Mouse (Mus musculus): ENCODE data around the gene Agbl2. TPM values are rescaled to one million over a fixed set of nuclear protein-coding genes. Genes with fewer than 3 reads are reported as not detected.

Gene Agbl2
- total RNA-seq, 2 experiments from 2014 or later = 0.51 to 0.58 TPM

GRCm38 (mm10) chr2:90848331-90848730 lies 65.8 kb downstream of the Agbl2 start:
- intact Hi-C loops (cut with DNase I; ENCODE audit: low total_unique reads) = no loop called here
- no peak for DNase-seq

GRCm38 (mm10) chr2:90850401-90850800 lies 67.9 kb downstream of the Agbl2 start:
- DNase-seq = no peak
- intact Hi-C loops (cut with DNase I; ENCODE audit: low total_unique reads) = no loop called here

DNA sequence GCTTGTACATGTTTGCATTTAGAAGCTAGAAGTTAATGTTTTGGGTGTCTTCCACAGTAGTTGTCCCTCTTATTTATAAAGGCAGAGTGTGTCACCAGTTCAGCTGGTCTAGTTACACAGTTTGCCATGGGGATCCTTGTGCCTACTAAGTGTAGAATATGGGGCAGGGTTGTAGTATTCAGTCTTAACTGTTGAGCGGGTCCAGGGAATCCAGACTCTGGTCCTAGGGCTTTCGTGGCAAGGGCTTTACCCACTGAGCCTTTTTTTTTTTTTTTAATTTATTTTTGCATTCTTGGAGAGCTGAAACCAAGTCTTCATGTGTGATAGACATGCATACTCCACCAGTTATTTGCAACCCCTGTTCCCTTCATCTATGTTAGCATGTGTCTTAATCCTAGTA lies 79.0 kb downstream of the Agbl2 start:
- no peak for DNase-seq
- intact Hi-C loops (cut with DNase I; ENCODE audit: low total_unique reads) = no loop called here

DNA sequence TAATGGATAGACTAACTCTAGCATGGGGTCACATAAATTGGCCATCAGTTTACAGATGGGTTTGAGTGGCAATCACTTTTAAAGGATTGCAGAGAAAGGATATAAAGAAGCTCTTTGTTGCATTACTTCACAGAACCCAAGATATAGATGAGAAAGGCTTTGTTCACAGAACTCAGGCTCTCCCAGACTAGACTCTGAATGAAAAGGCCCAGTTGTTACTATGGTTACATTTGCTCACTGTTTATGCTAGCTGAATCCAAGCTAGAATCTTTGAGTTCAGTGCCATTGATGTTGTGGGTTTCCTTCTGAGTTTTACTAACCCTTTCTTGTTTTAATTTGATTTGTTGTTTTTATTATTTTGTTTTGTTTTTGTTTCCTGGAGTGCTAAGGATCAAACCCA lies 81.7 kb downstream of the Agbl2 start:
- no peak for DNase-seq
- intact Hi-C loops (cut with DNase I; ENCODE audit: low total_unique reads) = loop anchor here (2.0 kb wide), 1 partner anchor 25 kb away; no protein-coding TSS in a partner anchor

- intact Hi-C loops (cut with DNase I; ENCODE audit: low total_unique reads) = loop anchor here (5.0 kb wide), 2 partner anchors 36 to 196 kb away; partner anchors contain the start of genes Kbtbd4 and Ndufs3
- DNase-seq = peak; percentile 84
Observed at GRCm38 (mm10) chr2:90866524-90866923, 84.0 kb downstream of the Agbl2 start.

DNA sequence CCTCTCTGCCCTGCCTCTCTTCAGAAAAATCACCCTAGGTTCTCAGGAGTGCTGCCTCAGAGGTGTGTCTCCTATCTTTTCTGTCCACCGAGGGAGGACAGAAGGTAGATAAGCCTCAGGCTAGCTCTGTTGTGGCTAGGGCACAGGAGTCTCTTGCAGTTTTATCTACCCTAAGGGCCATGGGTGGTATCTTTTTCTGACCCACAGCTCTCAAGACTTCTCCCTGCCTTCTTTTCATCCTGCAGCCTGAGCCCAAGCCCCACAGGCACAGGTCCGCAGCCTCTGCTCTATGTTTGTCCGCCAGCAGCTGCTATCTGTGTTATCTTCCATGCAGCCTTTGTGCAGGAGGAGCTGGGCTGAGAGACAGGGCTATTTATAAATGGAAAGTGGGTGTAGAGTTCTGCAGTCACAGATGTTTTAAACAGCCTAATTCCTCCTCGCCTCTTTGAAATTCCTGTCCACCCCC lies 87.6 kb downstream of the Agbl2 start:
- intact Hi-C loops (cut with DNase I; ENCODE audit: low total_unique reads) = no loop called here
- no peak for DNase-seq

DNA sequence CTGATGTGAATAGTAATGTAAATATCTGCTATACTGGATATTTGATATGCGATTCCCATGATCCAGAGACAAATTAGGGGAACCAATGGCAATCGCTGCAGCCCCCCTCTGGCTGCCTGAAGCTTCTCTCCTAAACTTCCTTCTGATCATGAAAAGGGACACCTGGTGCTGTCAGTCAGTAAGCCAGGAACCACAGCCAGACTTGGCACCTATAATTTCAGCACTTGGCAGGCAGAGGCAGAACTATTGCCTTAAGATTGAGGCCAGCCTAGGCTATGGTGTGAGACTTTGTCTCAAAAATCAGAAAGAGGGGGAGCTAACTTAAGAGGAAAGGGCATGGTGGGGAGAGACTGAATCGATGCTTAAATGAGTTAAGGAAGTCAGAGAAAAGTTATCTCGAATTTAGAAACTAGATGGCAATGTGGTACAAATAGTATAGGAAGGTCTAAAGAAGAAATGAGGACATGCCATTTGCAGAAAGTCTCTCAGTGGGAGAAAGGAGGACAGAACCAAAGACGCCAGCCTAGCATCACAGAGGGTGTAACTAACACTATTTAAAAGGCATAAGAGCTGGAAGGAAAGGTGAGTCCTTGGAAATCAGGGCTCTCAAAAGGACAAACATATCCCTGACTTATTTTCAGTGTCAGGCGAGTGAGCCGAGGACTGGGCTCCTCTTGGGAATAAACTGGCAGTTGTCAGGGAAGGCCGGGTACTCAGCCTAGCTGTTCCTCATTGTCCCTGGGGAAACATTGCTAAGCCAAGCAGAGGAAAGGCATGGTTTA lies 88.8 kb downstream of the Agbl2 start:
- peak; percentile 41 for DNase-seq

GRCm38 (mm10) chr2:90874025-90874424 lies 91.5 kb downstream of the Agbl2 start:
- no peak for DNase-seq
- intact Hi-C loops (cut with DNase I; ENCODE audit: low total_unique reads) = no loop called here

More for the DNA sequence above, 88.8 kb downstream of the Agbl2 start:
- intact Hi-C loops (cut with DNase I; ENCODE audit: low total_unique reads) = no loop called here

DNA sequence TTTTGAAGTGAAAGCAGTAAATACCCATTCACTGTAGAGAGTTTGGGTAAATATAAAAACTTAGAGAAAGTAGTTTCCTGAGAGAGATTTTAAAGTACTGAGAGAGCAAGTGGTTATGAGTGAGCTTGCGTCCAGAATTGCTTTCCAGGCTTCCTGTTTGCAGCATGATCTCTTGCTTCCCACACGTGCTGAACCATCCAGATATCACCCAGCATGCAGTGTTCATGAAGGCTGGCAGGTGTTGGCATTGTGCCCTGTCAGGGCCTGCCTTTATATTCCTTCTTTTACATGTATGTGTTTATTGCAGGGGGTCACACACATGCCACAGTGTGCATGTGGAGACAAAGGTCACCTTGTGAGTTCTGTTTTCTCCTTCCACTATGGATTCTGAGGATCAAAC lies 92.7 kb downstream of the Agbl2 start:
- DNase-seq = no peak
- intact Hi-C loops (cut with DNase I; ENCODE audit: low total_unique reads) = no loop called here

- intact Hi-C loops (cut with DNase I; ENCODE audit: low total_unique reads) = no loop called here
- DNase-seq = no peak
Observed at GRCm38 (mm10) chr2:90877584-90878259, 95.2 kb downstream of the Agbl2 start.

DNA sequence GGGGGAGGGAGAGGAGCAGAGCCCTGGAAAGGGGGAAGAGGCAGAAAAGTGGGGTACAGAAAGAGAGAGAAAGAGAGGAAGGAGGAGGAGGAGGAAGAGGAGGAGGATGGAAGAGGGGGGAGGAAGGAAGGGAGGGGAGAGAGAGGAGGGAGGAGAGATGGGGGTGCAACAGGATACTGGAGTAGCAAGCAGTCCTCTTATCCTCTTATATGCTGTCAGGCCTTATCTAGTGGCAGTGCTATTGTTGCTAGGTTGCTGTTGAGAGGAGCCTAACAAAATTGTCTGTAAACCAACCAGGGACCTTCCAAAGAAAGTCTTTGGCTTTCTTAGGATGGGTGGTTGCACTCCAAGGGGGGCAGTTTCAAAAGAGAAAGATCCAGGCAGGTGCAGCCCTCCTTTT lies 96.9 kb downstream of the Agbl2 start:
- intact Hi-C loops (cut with DNase I; ENCODE audit: low total_unique reads) = no loop called here
- DNase-seq = no peak

DNA sequence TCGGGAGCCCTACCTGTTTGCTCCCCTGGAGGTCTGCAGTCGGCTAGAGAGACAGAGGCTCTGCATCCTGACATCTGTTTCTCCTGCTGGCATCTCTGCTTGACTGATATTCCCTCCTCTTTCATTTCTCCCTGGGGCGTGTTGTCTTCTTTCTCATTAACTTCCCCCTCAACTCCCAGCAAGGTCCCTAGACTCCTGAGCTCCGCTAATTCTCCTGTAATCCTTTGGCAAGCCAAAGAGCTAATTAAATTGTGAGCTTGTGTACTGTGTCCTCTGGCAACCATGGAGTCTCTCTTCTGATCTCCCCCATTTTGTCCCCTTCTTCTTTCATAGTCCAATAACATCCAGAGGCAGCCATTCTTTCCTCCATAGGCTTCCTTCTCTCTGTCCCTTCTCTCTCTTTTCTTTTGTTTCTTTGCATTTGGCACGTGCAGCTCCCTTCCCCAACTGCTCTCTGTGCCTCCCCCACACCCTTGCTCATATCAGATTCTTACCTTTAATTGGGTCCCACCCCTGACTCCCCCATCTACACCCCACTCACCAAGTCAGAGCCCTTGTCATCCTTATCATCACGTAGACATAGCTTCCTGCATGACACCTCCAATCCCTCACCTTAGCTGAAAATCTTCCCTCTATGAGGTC lies 97.7 kb downstream of the Agbl2 start:
- intact Hi-C loops (cut with DNase I; ENCODE audit: low total_unique reads) = no loop called here
- no peak for DNase-seq

DNA sequence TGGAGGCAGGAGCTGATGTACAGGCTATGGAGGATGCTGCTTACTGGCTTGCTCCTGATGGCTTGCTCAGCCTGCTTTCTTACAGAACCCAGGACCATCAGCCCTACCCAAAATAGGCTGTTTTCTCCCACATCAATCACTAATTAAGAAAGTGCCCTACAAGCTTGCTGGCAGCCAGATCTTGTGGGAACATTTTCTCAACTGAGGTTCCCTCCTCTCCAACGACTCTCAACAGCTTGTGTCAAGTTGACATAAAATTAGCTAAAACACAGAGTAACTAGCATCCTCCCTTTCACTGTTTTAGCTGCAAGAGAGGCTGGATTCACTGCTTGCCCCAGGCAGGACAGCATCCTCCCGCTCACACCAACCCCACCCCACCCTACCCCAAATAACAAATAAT lies 99.3 kb downstream of the Agbl2 start:
- intact Hi-C loops (cut with DNase I; ENCODE audit: low total_unique reads) = no loop called here
- DNase-seq = no peak

Other genes with a start within 250 kb of the Agbl2 start
- 1 to 10 TPM; 6.5 to 6.6 TPM for gene Ptprj, start 202.1 kb upstream of the Agbl2 start, total RNA-seq (2021)
- 10 to 100 TPM; 10.3 to 11.1 TPM for gene Nup160, start 105.5 kb upstream of the Agbl2 start, total RNA-seq (2021)
- 10 to 100 TPM; 13.4 to 17.3 TPM for gene Fnbp4, start 37.4 kb upstream of the Agbl2 start, total RNA-seq (2021)
- gene Mtch2, start 64.4 kb downstream of the Agbl2 start, total RNA-seq (2021) = 100 to 1,000 TPM; 144 to 162 TPM
- 1 to 10 TPM; 5.0 to 6.5 TPM for gene C1qtnf4, start 103.1 kb downstream of the Agbl2 start, total RNA-seq (2021)
- gene Kbtbd4, start 122.0 kb downstream of the Agbl2 start, total RNA-seq (2021) = 10 to 100 TPM; 12.9 to 14.5 TPM
- 100 to 1,000 TPM; 444 to 537 TPM for gene Ndufs3, start 122.1 kb downstream of the Agbl2 start, total RNA-seq (2021)
- 10 to 100 TPM; 40.7 to 44.0 TPM for gene Celf1, start 157.7 kb downstream of the Agbl2 start, total RNA-seq (2021)